Mouse (Mus musculus) embryonic facial prominence, embryonic 11.5 days (tissue): ENCODE measurements around the gene 3110040M04Rik. TPM values are rescaled to one million over a fixed set of nuclear protein-coding genes. Genes with fewer than 3 reads are reported as not detected.
"Not testable (repeated sequence)": the region's sequence is repeated elsewhere in the genome, so short reads cannot be mapped to it uniquely, and the experiment has no call there.

Source experiments
- ATAC-seq: fragments of 200-750 bp; cut with Nextera tagmentation; replicated peaks from 2 replicates; pipeline ENCODE4 v1.8.0; 2017; ENCODE audit warnings: low read depth; ENCODE audit not compliant: insufficient number of reproducible peaks, low FRiP score, low TSS enrichment
- DNase-seq: peaks from one replicate; pipeline ENCODE4 v3.0.0-alpha.2; 2015; ENCODE audit warnings: low spot score
- H3K27ac ChIP-seq: fragments of 300-500 bp; sonication (generic); replicated peaks from 2 replicates; pipeline ENCODE4 v1.5.1; 2014; ENCODE audit warnings: mild to moderate bottlenecking, low read depth, low read length, control low read depth
- H3K27me3 ChIP-seq: fragments of 300-500 bp; sonication (generic); 2 replicates; pipeline ENCODE4 v1.6.1; 2014; ENCODE audit warnings: mild to moderate bottlenecking, low read length, moderate library complexity, mixed read lengths; ENCODE audit not compliant: control insufficient read depth, insufficient read depth
- H3K36me3 ChIP-seq: fragments of 300-500 bp; sonication (generic); replicated peaks from 2 replicates; pipeline ENCODE4 v1.6.1; 2014; ENCODE audit warnings: low read depth, mild to moderate bottlenecking, low read length, moderate library complexity, mixed read lengths; ENCODE audit not compliant: control insufficient read depth, insufficient read depth
- H3K4me1 ChIP-seq: fragments of 300-500 bp; sonication (generic); 2 replicates; pipeline ENCODE4 v1.6.1; 2014; ENCODE audit warnings: low read length, mixed read lengths; ENCODE audit not compliant: control insufficient read depth, insufficient read depth
- H3K4me2 ChIP-seq: fragments of 300-500 bp; sonication (generic); 2 replicates; pipeline ENCODE4 v1.6.1; 2014; ENCODE audit warnings: low read depth, mild to moderate bottlenecking, control low read depth, low read length, moderate library complexity
- H3K4me3 ChIP-seq: fragments of 300-500 bp; sonication (generic); 2 replicates; pipeline ENCODE4 v1.5.1; 2014; ENCODE audit warnings: low read depth, low read length, control low read depth
- H3K9ac ChIP-seq: fragments of 300-500 bp; sonication (generic); replicated peaks from 2 replicates; pipeline ENCODE4 v1.6.1; 2014; ENCODE audit warnings: mild to moderate bottlenecking, control low read depth, low read length
- H3K9me3 ChIP-seq: fragments of 300-500 bp; sonication (generic); replicated peaks from 2 replicates; pipeline ENCODE4 v1.6.1; 2016; ENCODE audit warnings: mild to moderate bottlenecking, low read length, inconsistent platforms, mixed read lengths; ENCODE audit not compliant: control insufficient read depth
- WGBS: fragments of 180-500 bp; shearing (Covaris S2); extraction: QIAGEN DNeasy Blood & Tissue Kit; methylation state at CpG from one replicate; pipeline ENCODE4 v1.1.7; 2014; 5-methylcytosine and 5-hydroxymethylcytosine counted together
- polyA plus RNA-seq: library from polyadenylated mRNA; unstranded; fragments of >200 nt; fragmentation: Nextera tagmentation; extraction: Ambion mirVana; gene quantifications from 2 replicates; pipeline ENCODE4 v1.2.1, GENCODE M21; 2014

Gene 3110040M04Rik
- polyA plus RNA-seq, 1 experiment from 2014 or later, result not detected

- DNase-seq, H3K36me3 ChIP-seq, H3K4me2 ChIP-seq, H3K4me1 ChIP-seq, H3K9me3 ChIP-seq, H3K4me3 ChIP-seq, H3K27ac ChIP-seq, H3K27me3 ChIP-seq, H3K9ac ChIP-seq, ATAC-seq: not testable (repeated sequence)
- no CpG with 5 or more reads among the region's 7 CpGs for WGBS
These were observed 21.7 kb upstream of the 3110040M04Rik start, which contains the start of gene Gm47985 for GRCm38 (mm10) chr1:151182266-151182665. Gene Gm47985, plus strand, starts transcription at chr1:151182537.

DNA sequence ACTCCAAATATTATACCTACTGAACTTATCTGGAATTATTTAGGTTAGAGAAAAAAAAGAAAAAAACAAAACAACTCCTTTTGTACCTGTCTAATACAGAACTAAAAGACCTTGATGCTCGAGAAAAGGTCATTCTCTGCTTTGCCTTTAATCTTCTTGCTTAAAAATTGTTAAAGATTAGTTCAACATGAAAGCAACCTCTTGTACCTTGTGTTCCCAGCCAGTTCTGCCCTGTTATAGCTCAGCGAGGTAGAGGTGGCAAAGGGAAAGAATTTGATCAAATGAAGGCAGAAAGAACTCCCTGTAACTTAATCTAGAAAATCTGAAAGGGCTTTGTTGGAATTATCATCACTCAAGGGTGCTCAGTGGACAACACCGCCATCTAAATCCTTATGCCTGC, 17.7 kb upstream of the 3110040M04Rik start:
- H3K27ac ChIP-seq, H3K27me3 ChIP-seq: not testable (repeated sequence)
- 80% methylated on average over 3 of the region's 3 CpGs for WGBS

DNA sequence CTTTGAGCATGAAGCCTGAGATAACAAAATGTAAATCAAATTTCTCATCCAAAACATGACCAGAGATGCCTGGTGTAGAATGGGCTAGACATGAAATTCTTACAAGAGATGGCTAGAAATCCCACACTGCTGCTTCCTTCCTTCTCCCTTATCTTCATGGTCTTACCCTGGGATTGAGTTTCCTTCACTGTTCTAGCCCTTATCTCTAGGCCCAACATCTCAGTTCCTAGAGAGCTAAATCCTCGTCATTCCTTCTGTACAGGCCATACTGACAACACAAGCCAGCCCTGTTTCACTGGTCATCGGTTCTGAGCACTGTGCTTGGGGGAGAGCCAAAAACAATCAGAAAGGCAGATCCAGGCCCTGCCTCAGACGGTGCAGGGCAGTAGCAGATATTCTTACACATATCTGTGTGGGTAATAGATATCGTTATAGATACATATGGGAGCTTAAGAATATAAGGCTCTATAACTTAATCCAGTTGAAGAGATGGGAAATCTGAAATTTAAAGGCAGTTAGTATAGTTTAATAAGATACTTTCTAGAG, 17.0 kb upstream of the 3110040M04Rik start:
- not testable (repeated sequence) for H3K36me3 ChIP-seq, H3K4me2 ChIP-seq
- WGBS, result 88% methylated on average over 4 of the region's 4 CpGs

More for the DNA sequence above, 17.7 kb upstream of the 3110040M04Rik start:
- ATAC-seq, H3K4me3 ChIP-seq, DNase-seq, H3K4me1 ChIP-seq, H3K9ac ChIP-seq, H3K9me3 ChIP-seq, H3K36me3 ChIP-seq, H3K4me2 ChIP-seq: not testable (repeated sequence)

DNA sequence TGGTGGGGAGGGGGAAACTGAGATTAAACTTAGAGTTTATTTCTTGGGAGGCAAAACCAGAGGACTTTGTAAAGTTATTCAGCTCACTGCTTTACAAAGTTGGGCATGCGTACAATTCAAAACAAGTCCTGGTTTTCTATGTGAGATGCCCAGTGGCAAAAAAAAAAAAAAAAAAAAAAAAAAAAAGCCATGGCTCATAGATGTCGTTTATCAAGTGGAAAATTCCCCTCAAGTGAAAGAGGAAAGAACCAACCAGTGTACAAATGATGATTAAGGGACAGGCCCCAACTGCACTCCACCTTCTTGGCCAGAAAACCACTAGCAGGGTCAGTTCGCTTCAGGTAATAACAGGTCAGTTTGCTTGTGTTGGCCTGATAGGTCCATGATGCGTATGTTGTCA, 15.5 kb upstream of the 3110040M04Rik start:
- Histone ChIP-seq H3K9me3 (no peaks in the 10 kb centered on the region), H3K27me3 (no peaks in the 10 kb centered on the region), H3K9ac (no peak overlapping the region), H3K27ac (no peak overlapping the region), H3K4me2 (no peak overlapping the region), H3K36me3 (no peaks in the 10 kb centered on the region), H3K4me1 (no peaks in the 10 kb centered on the region), H3K4me3 (no peak overlapping the region)
- DNase-seq (no peak), ATAC-seq (no peak)
- WGBS, result 90% methylated on average over 4 of the region's 4 CpGs

More for the DNA sequence above, 17.0 kb upstream of the 3110040M04Rik start:
- DNase-seq, H3K9me3 ChIP-seq, H3K4me3 ChIP-seq, H3K9ac ChIP-seq, H3K27me3 ChIP-seq, H3K27ac ChIP-seq, H3K4me1 ChIP-seq: not testable (repeated sequence)
- 0 out of 2 replicates have a peak, but pooled peaks have one; percentile 62 for ATAC-seq

- not testable (repeated sequence) for DNase-seq
- no CpG with 5 or more reads among the region's 7 CpGs for WGBS
These were observed 11.8 kb upstream of the 3110040M04Rik start, which contains the start of gene Gm8947 for GRCm38 (mm10) chr1:151192075-151192474. Gene Gm8947, plus strand, starts transcription at chr1:151192376.

GRCm38 (mm10) chr1:151192739-151193138, 11.2 kb upstream of the 3110040M04Rik start:
- H3K9ac ChIP-seq, H3K4me1 ChIP-seq, H3K4me2 ChIP-seq, H3K9me3 ChIP-seq, H3K27ac ChIP-seq, DNase-seq, ATAC-seq, H3K4me3 ChIP-seq, H3K36me3 ChIP-seq, H3K27me3 ChIP-seq: not testable (repeated sequence)
- 92% methylated on average over 12 of the region's 15 CpGs for WGBS

More at GRCm38 (mm10) chr1:151192075-151192474, 11.8 kb upstream of the 3110040M04Rik start, which contains the start of gene Gm8947:
- H3K27me3 ChIP-seq, H3K4me3 ChIP-seq, H3K4me1 ChIP-seq, H3K9ac ChIP-seq, H3K9me3 ChIP-seq, H3K36me3 ChIP-seq, H3K27ac ChIP-seq, ATAC-seq, H3K4me2 ChIP-seq: not testable (repeated sequence)

- not testable (repeated sequence) for H3K9me3 ChIP-seq, H3K4me3 ChIP-seq, DNase-seq, ATAC-seq, H3K4me2 ChIP-seq, H3K4me1 ChIP-seq, H3K9ac ChIP-seq, H3K27ac ChIP-seq, H3K36me3 ChIP-seq, H3K27me3 ChIP-seq
- WGBS, result 75% methylated on average over 4 of the region's 4 CpGs
These were observed 7.9 kb upstream of the 3110040M04Rik start for GRCm38 (mm10) chr1:151195986-151196385.

DNA sequence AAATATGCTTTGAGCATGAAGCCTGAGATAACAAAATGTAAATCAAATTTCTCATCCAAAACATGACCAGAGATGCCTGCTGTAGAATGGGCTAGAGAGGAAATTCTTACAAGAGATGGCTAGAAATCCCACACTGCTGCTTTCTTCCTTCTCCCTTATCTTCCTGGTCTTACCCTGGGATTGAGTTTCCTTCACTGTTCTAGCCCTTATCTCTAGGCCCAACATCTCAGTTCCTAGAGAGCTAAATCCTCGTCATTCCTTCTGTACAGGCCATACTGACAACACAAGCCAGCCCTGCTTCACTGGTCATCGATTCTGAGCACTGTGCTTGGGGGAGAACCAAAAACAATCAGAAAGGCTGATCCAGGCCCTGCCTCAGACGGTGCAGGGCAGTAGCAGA, 7.2 kb upstream of the 3110040M04Rik start:
- not testable (repeated sequence) for H3K27me3 ChIP-seq, H3K4me1 ChIP-seq, DNase-seq, H3K9ac ChIP-seq, H3K36me3 ChIP-seq, H3K4me3 ChIP-seq, H3K4me2 ChIP-seq, H3K9me3 ChIP-seq, H3K27ac ChIP-seq, ATAC-seq
- 84% methylated on average over 3 of the region's 3 CpGs for WGBS
